Mouse (Mus musculus): ENCODE data around the gene Csad. TPM values are rescaled to one million over a fixed set of nuclear protein-coding genes. Genes with fewer than 3 reads are reported as not detected.

The Csad gene
- polyA plus RNA-seq, 1 experiment, result 34.6 TPM

DNA sequence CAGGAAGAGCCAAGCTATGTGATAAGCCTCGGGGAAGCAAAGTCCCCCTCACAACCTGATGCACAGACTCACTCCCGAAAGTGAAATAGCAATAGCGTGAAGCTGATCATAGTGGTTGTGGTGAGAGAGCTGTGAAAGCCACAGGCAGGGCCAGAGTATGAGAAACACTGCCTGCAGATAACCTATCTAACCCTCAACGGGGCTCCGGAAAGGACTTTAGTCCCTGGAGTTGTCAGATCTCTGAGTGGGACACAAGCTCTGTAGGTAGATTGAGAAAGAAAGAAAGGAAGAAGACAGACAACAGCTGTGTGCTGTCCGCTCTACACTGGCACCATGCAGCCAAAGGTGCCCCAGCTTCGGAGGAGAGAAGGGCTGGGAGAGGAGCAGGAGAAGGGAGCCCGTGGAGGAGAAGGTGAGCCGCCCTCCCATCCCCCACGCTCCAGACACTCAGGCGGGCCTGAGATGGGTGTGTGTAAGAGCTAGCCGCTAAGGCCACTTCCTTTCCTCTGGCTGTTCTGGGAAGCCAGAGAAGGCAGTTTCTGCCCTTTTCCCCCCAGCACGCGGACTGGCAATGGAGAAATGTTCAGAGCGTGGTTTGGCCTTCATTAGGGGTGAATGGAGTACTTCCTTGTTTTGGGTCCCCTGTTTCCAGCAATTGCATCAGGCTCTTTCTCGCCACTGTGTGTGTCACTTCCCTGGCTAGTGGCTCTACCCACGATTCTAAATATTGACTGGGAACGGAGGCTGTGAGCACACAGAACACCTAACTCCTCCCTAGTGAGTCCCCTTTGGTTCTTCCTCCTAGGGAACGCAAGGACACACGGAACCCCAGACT, 54.0 kb downstream of the Csad start, which contains the start of gene Soat2:
TSS of gene Soat2 (plus strand) at position 226 of the 835 bp plus-strand sequence.
- Histone ChIP-seq H3K4me1 (ENCODE audit: control insufficient read depth, insufficient read depth, low read length) (peaks cover 3% of the 10 kb centered on the region; the same call in 1 of the 2 replicates), H3K4me3 (ENCODE audit: insufficient read depth, low read length) (no peak within 1 kb of the TSS), H3K27ac (ENCODE audit: insufficient read depth, low read length) (no peak within 1 kb of the TSS; the same call in 1 of the 2 replicates)
- no peak for TF ChIP-seq CTCF (IDR thresholded peaks at IDR 0.05; ENCODE audit: extremely low read depth, insufficient read depth, low read length)

- no peak overlapping the region for H3K4me3 ChIP-seq (ENCODE audit: insufficient read depth, low read length)
- H3K4me1 ChIP-seq (ENCODE audit: control insufficient read depth, insufficient read depth, low read length), result peaks cover 3% of the 10 kb centered on the region; the same call in 1 of the 2 replicates
- no peak for TF ChIP-seq POLR2A (IDR thresholded peaks at IDR 0.05; ENCODE audit: extremely low read depth, insufficient read depth, low read length)
- no peak for TF ChIP-seq CTCF (IDR thresholded peaks at IDR 0.05; ENCODE audit: extremely low read depth, insufficient read depth, low read length)
- no peak overlapping the region for H3K27ac ChIP-seq (ENCODE audit: insufficient read depth, low read length)
Measured at GRCm38 (mm10) chr15:102149561-102149960, 55.0 kb downstream of the Csad start.

DNA sequence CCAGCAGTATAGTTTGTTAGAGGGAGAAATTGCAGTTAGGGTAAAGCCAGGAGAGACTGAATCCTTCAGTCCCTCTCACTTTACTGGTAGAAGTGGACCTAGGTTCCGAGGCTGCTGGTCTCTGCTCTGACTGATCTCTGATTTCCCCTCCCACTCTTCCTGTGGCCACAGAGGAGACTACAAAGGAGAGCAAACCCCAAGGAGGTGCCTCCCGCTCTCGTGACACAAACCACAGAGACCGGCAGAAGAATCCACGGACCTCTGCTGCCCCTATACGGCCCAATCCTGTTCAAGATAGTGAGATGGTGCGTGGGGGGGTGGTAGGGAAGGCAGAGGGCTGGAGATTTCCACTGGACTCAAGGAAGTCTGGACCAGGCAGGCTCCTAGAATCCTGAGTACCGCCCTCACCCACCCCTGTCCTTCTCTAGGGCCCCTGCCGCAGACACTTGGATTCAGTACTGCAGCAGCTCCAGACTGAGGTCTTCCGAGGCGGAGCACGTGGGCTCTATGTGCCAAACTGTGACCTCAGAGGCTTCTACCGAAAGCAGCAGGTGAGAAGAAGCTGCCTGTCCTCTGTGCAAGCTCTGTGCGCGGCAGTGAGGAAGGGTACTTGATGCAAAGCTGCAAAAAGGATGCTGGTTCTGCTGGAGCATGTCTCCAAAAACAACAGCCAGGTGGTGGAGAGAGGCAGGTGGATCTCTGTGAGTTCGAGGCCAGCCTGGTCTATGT, 56.7 kb downstream of the Csad start:
- Histone ChIP-seq H3K27ac (ENCODE audit: insufficient read depth, low read length) (no peak overlapping the region), H3K4me3 (ENCODE audit: insufficient read depth, low read length) (no peak overlapping the region), H3K4me1 (ENCODE audit: control insufficient read depth, insufficient read depth, low read length) (peaks cover 3% of the 10 kb centered on the region; the same call in 1 of the 2 replicates)
- TF ChIP-seq POLR2A (IDR thresholded peaks at IDR 0.05; ENCODE audit: extremely low read depth, insufficient read depth, low read length) (no peak), CTCF (IDR thresholded peaks at IDR 0.05; ENCODE audit: extremely low read depth, insufficient read depth, low read length) (no peak)

- H3K4me3 ChIP-seq (ENCODE audit: insufficient read depth, low read length), result no peak overlapping the region
- H3K4me1 ChIP-seq (ENCODE audit: control insufficient read depth, insufficient read depth, low read length), result peaks cover 3% of the 10 kb centered on the region; the same call in 1 of the 2 replicates
- no peak overlapping the region for H3K27ac ChIP-seq (ENCODE audit: insufficient read depth, low read length)
- TF ChIP-seq POLR2A (IDR thresholded peaks at IDR 0.05; ENCODE audit: extremely low read depth, insufficient read depth, low read length) (no peak), CTCF (IDR thresholded peaks at IDR 0.05; ENCODE audit: extremely low read depth, insufficient read depth, low read length) (peak; percentile 78)
Measured at GRCm38 (mm10) chr15:102146882-102147281, 57.6 kb downstream of the Csad start.

DNA sequence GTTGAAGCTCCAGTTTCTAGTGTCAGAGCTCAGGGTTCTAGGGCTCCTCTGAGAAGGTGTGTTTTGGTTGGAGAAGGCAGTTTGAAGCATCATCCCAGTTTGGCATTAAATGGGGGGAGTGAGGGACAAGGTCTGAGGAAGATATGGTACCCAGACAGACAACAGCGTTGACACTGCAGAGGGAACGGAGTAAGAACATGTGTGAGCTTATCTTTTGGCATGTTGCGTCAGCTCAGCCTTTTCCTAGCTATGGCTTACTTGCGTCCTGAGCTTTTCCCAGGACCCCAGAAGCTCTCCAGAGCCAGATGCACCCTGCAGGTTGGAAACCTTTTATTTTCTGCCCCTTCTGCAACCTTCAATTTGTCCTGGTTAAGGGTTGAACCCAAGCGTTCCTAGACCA, 58.4 kb downstream of the Csad start:
- Histone ChIP-seq H3K4me3 (ENCODE audit: insufficient read depth, low read length) (peak overlapping the region; percentile 47), H3K27ac (ENCODE audit: insufficient read depth, low read length) (no peak overlapping the region), H3K4me1 (ENCODE audit: control insufficient read depth, insufficient read depth, low read length) (peaks cover 3% of the 10 kb centered on the region; the same call in 1 of the 2 replicates)
- no peak for TF ChIP-seq CTCF (IDR thresholded peaks at IDR 0.05; ENCODE audit: extremely low read depth, insufficient read depth, low read length)
- TF ChIP-seq POLR2A (IDR thresholded peaks at IDR 0.05; ENCODE audit: extremely low read depth, insufficient read depth, low read length), result no peak

GRCm38 (mm10) chr15:102145330-102145729, 59.2 kb downstream of the Csad start:
- H3K27ac ChIP-seq (ENCODE audit: insufficient read depth, low read length), result peak overlapping the region; percentile 68

GRCm38 (mm10) chr15:102144726-102145125, 59.8 kb downstream of the Csad start:
- peak overlapping the region; percentile 47 for H3K4me3 ChIP-seq (ENCODE audit: insufficient read depth, low read length)
- peaks cover 3% of the 10 kb centered on the region; the same call in 1 of the 2 replicates for H3K4me1 ChIP-seq (ENCODE audit: control insufficient read depth, insufficient read depth, low read length)
- peak overlapping the region; percentile 68 for H3K27ac ChIP-seq (ENCODE audit: insufficient read depth, low read length)
- TF ChIP-seq CTCF (IDR thresholded peaks at IDR 0.05; ENCODE audit: extremely low read depth, insufficient read depth, low read length) (no peak), POLR2A (IDR thresholded peaks at IDR 0.05; ENCODE audit: extremely low read depth, insufficient read depth, low read length) (no peak)

More at GRCm38 (mm10) chr15:102145330-102145729, 59.2 kb downstream of the Csad start:
- TF ChIP-seq CTCF (IDR thresholded peaks at IDR 0.05; ENCODE audit: extremely low read depth, insufficient read depth, low read length), result no peak
- peak; percentile 39 for TF ChIP-seq POLR2A (IDR thresholded peaks at IDR 0.05; ENCODE audit: extremely low read depth, insufficient read depth, low read length)
- Histone ChIP-seq H3K4me3 (ENCODE audit: insufficient read depth, low read length) (peak overlapping the region; percentile 47), H3K4me1 (ENCODE audit: control insufficient read depth, insufficient read depth, low read length) (peaks cover 3% of the 10 kb centered on the region; the same call in 1 of the 2 replicates)

- Histone ChIP-seq H3K4me3 (ENCODE audit: insufficient read depth, low read length) (peak within 1 kb of the TSS; percentile 47), H3K4me1 (ENCODE audit: control insufficient read depth, insufficient read depth, low read length) (peaks cover 3% of the 10 kb centered on the region; the same call in 1 of the 2 replicates), H3K27ac (ENCODE audit: insufficient read depth, low read length) (peak within 1 kb of the TSS; percentile 68)
- TF ChIP-seq POLR2A (IDR thresholded peaks at IDR 0.05; ENCODE audit: extremely low read depth, insufficient read depth, low read length), result no peak
- no peak for TF ChIP-seq CTCF (IDR thresholded peaks at IDR 0.05; ENCODE audit: extremely low read depth, insufficient read depth, low read length)
Measured at GRCm38 (mm10) chr15:102144274-102144711, 60.2 kb downstream of the Csad start, which contains the start of gene Igfbp6. Gene Igfbp6 (plus strand): TSS chr15:102144362.

Measured in cortical plate, adult 2 months (tissue).